Mouse (Mus musculus): Measurements from ENCODE around the gene Lactb. TPM values are rescaled to one million over a fixed set of nuclear protein-coding genes. Genes with fewer than 3 reads are reported as not detected.
A peak's percentile ranks its signal among the peaks of the same experiment; 100 is the strongest.

Lactb gene
- polyA plus RNA-seq, 1 experiment from 2014 or later, result 9.7 TPM

- Histone ChIP-seq H3K4me3 (no peak overlapping the region), H3K9ac (replicated peaks) (no peak overlapping the region), H3K27ac (replicated peaks) (no peak overlapping the region), H3K27me3 (no peaks in the 10 kb centered on the region), H3K4me2 (replicated peaks) (no peak overlapping the region), H3K9me3 (no peaks in the 10 kb centered on the region), H3K4me1 (no peaks in the 10 kb centered on the region), H3K36me3 (no peaks in the 10 kb centered on the region)
- ATAC-seq (replicated peaks), result peak; percentile 57; the same call in 1 of the 2 replicates
- 79% methylated on average over 8 of the region's 8 CpGs for WGBS
Measured at GRCm38 (mm10) chr9:66999698-67000097, 24.4 kb upstream of the Lactb start.

GRCm38 (mm10) chr9:66991750-66992410 is 16.6 kb upstream of the Lactb start:
- H3K36me3 ChIP-seq, result no peaks in the 10 kb centered on the region
- no peak overlapping the region for H3K9ac ChIP-seq (replicated peaks)
- 77% methylated on average over 8 of the region's 8 CpGs for WGBS
- no peaks in the 10 kb centered on the region for H3K27me3 ChIP-seq
- H3K27ac ChIP-seq (replicated peaks), result no peak overlapping the region
- no peaks in the 10 kb centered on the region for H3K4me1 ChIP-seq
- ATAC-seq (replicated peaks), result no peak
- H3K9me3 ChIP-seq, result no peaks in the 10 kb centered on the region
- no peak overlapping the region for H3K4me2 ChIP-seq (replicated peaks)
- no peak overlapping the region for H3K4me3 ChIP-seq

- Histone ChIP-seq H3K4me3 (no peak overlapping the region), H3K4me1 (no peaks in the 10 kb centered on the region), H3K36me3 (no peaks in the 10 kb centered on the region), H3K9ac (replicated peaks) (no peak overlapping the region), H3K27ac (replicated peaks) (no peak overlapping the region), H3K27me3 (no peaks in the 10 kb centered on the region), H3K4me2 (replicated peaks) (no peak overlapping the region), H3K9me3 (no peaks in the 10 kb centered on the region)
- ATAC-seq (replicated peaks), result no peak
- WGBS, result 56% methylated on average over 9 of the region's 9 CpGs
Measured at GRCm38 (mm10) chr9:66991021-66991749, 15.9 kb upstream of the Lactb start.

GRCm38 (mm10) chr9:66990046-66990445 is 14.8 kb upstream of the Lactb start:
- 84% methylated on average over 5 of the region's 5 CpGs for WGBS
- no peaks in the 10 kb centered on the region for H3K9me3 ChIP-seq
- no peak overlapping the region for H3K4me3 ChIP-seq
- H3K9ac ChIP-seq (replicated peaks), result no peak overlapping the region
- H3K27ac ChIP-seq (replicated peaks), result no peak overlapping the region
- no peak for ATAC-seq (replicated peaks)
- no peaks in the 10 kb centered on the region for H3K36me3 ChIP-seq
- H3K27me3 ChIP-seq, result no peaks in the 10 kb centered on the region
- H3K4me1 ChIP-seq, result no peaks in the 10 kb centered on the region
- no peak overlapping the region for H3K4me2 ChIP-seq (replicated peaks)

GRCm38 (mm10) chr9:66989581-66989980 is 14.3 kb upstream of the Lactb start:
- Histone ChIP-seq H3K4me2 (replicated peaks) (no peak overlapping the region), H3K27ac (replicated peaks) (no peak overlapping the region), H3K4me1 (no peaks in the 10 kb centered on the region), H3K9me3 (no peaks in the 10 kb centered on the region), H3K36me3 (no peaks in the 10 kb centered on the region), H3K27me3 (no peaks in the 10 kb centered on the region), H3K9ac (replicated peaks) (no peak overlapping the region), H3K4me3 (no peak overlapping the region)
- ATAC-seq (replicated peaks), result no peak
- 79% methylated on average over 6 of the region's 6 CpGs for WGBS

- H3K27ac ChIP-seq (replicated peaks), result no peak overlapping the region
- H3K27me3 ChIP-seq, result no peaks in the 10 kb centered on the region
- 52% methylated on average over 6 of the region's 6 CpGs for WGBS
- no peak overlapping the region for H3K9ac ChIP-seq (replicated peaks)
- H3K4me3 ChIP-seq, result no peak overlapping the region
- H3K4me1 ChIP-seq, result no peaks in the 10 kb centered on the region
- no peaks in the 10 kb centered on the region for H3K36me3 ChIP-seq
- no peak for ATAC-seq (replicated peaks)
- no peaks in the 10 kb centered on the region for H3K9me3 ChIP-seq
- no peak overlapping the region for H3K4me2 ChIP-seq (replicated peaks)
Measured at GRCm38 (mm10) chr9:66988888-66989414, 13.7 kb upstream of the Lactb start.

GRCm38 (mm10) chr9:66988198-66988887 is 13.1 kb upstream of the Lactb start:
- 57% methylated on average over 11 of the region's 11 CpGs for WGBS
- Histone ChIP-seq H3K9me3 (no peaks in the 10 kb centered on the region), H3K27me3 (no peaks in the 10 kb centered on the region), H3K4me1 (no peaks in the 10 kb centered on the region), H3K27ac (replicated peaks) (no peak overlapping the region), H3K4me3 (no peak overlapping the region), H3K9ac (replicated peaks) (no peak overlapping the region), H3K4me2 (replicated peaks) (no peak overlapping the region), H3K36me3 (no peaks in the 10 kb centered on the region)
- ATAC-seq (replicated peaks), result no peak

GRCm38 (mm10) chr9:66985377-66985776 is 10.1 kb upstream of the Lactb start:
- no peaks in the 10 kb centered on the region for H3K4me1 ChIP-seq
- no peak overlapping the region for H3K27ac ChIP-seq (replicated peaks)
- no peak overlapping the region for H3K4me3 ChIP-seq

GRCm38 (mm10) chr9:66982085-66982484 is 6.8 kb upstream of the Lactb start:
- no peak for ATAC-seq (replicated peaks)
- WGBS, result 77% methylated on average over 7 of the region's 7 CpGs
- H3K4me1 ChIP-seq, result no peaks in the 10 kb centered on the region

More at GRCm38 (mm10) chr9:66985377-66985776, 10.1 kb upstream of the Lactb start:
- ATAC-seq (replicated peaks), result no peak
- no peak overlapping the region for H3K9ac ChIP-seq (replicated peaks)
- H3K9me3 ChIP-seq, result no peaks in the 10 kb centered on the region
- no peaks in the 10 kb centered on the region for H3K36me3 ChIP-seq
- no peaks in the 10 kb centered on the region for H3K27me3 ChIP-seq
- no peak overlapping the region for H3K4me2 ChIP-seq (replicated peaks)
- WGBS, result 81% methylated on average over 7 of the region's 7 CpGs

GRCm38 (mm10) chr9:66980458-66980857 is 5.2 kb upstream of the Lactb start:
- 8% methylated on average over 5 of the region's 5 CpGs for WGBS

More at GRCm38 (mm10) chr9:66982085-66982484, 6.8 kb upstream of the Lactb start:
- no peak overlapping the region for H3K4me3 ChIP-seq
- no peak overlapping the region for H3K4me2 ChIP-seq (replicated peaks)
- H3K27me3 ChIP-seq, result no peaks in the 10 kb centered on the region
- no peak overlapping the region for H3K27ac ChIP-seq (replicated peaks)
- no peaks in the 10 kb centered on the region for H3K9me3 ChIP-seq
- no peaks in the 10 kb centered on the region for H3K36me3 ChIP-seq
- H3K9ac ChIP-seq (replicated peaks), result no peak overlapping the region

GRCm38 (mm10) chr9:66978468-66978867 is 3.2 kb upstream of the Lactb start:
- no peak for ATAC-seq (replicated peaks)
- Histone ChIP-seq H3K36me3 (no peaks in the 10 kb centered on the region), H3K4me1 (peaks cover 9% of the 10 kb centered on the region), H3K27me3 (no peaks in the 10 kb centered on the region), H3K27ac (replicated peaks) (no peak overlapping the region), H3K9me3 (no peaks in the 10 kb centered on the region), H3K9ac (replicated peaks) (no peak overlapping the region), H3K4me3 (no peak overlapping the region), H3K4me2 (replicated peaks) (no peak overlapping the region)
- WGBS, result 88% methylated on average over 1 of the region's 1 CpGs

More at GRCm38 (mm10) chr9:66980458-66980857, 5.2 kb upstream of the Lactb start:
- Histone ChIP-seq H3K4me1 (peaks cover 4% of the 10 kb centered on the region), H3K27me3 (no peaks in the 10 kb centered on the region), H3K9me3 (no peaks in the 10 kb centered on the region), H3K9ac (replicated peaks) (no peak overlapping the region), H3K27ac (replicated peaks) (no peak overlapping the region), H3K36me3 (no peaks in the 10 kb centered on the region), H3K4me3 (no peak overlapping the region), H3K4me2 (replicated peaks) (no peak overlapping the region)
- no peak; the same call in 1 of the 2 replicates for ATAC-seq (replicated peaks)

GRCm38 (mm10) chr9:66977982-66978381 is 2.7 kb upstream of the Lactb start:
- Histone ChIP-seq H3K4me2 (replicated peaks) (no peak overlapping the region), H3K4me3 (no peak overlapping the region), H3K27ac (replicated peaks) (no peak overlapping the region), H3K27me3 (no peaks in the 10 kb centered on the region), H3K36me3 (no peaks in the 10 kb centered on the region), H3K9me3 (no peaks in the 10 kb centered on the region), H3K9ac (replicated peaks) (no peak overlapping the region), H3K4me1 (peaks cover 9% of the 10 kb centered on the region)
- no peak for ATAC-seq (replicated peaks)
- 90% methylated on average over 1 of the region's 1 CpGs for WGBS
